Mouse (Mus musculus) thymus, adult 2 months (tissue): ENCODE data around the gene Avil.

Experiments used
- CTCF ChIP-seq: fragments of 200-500 bp; IDR thresholded peaks from 2 replicates; pipeline ENCODE4 v1.5.1; 2012; ENCODE audit warnings: mild to moderate bottlenecking, control low read depth, low read length, moderate library complexity, borderline replicate concordance; ENCODE audit not compliant: control insufficient read depth, poor library complexity, insufficient read depth; ENCODE audit errors: extremely low read depth
- POLR2A ChIP-seq: fragments of 200-500 bp; IDR thresholded peaks from 2 replicates; pipeline ENCODE4 v1.6.1; 2012; ENCODE audit warnings: mild to moderate bottlenecking, low read length, control low read depth, moderate library complexity; ENCODE audit not compliant: control insufficient read depth, poor library complexity, insufficient read depth; ENCODE audit errors: extremely low read depth

DNA sequence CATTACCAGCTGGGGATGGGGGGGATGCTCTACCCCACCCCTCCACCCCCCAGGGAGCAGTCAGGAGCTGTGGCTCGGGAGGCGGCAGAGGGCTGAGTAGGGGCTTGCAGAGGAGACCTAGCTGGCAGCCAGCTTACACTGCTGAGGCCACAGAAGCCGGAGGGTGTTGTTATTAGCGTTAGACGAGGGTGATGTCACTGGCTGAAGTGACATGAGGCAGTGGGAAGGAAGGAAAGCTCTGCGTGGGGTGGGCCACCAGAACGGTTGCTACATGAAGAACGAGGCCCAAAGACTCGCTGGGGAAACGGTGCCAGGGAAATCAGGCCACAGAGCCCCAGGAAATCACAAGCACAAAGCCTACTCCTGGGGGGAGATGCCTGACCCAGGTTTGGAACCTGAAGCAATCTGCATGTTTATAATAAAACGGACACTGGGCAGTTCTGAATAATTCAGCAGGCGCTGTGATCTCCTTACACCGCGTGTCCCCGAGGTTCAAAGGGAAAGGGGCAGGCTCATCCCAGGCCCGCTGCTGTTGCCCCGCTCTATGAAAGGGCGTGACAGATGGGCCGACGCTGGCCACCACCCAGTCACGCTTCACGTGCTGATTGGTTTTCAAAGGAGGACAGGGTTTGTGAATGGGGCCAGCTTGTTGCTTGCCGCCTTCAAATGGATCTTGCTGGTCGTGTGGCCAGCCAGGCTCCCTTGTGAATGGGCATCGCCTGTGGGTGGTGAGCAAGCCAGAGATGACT is 43.0 kb upstream of the Avil start:
- TF ChIP-seq CTCF, result no peak
- no peak for TF ChIP-seq POLR2A
